Mouse (Mus musculus) lung, adult 2 months (tissue): ENCODE measurements at regions not wholly inside any gene's neighbourhood (a gene's known extent, or its start where the extent isn't known, plus 50 kb on each side); places are given as distances from the start of the nearest gene placed in this dataset.

Experiments used
- DNase-seq: peaks from one replicate; pipeline ENCODE4 v3.0.0; 2022
- H3K4me1 ChIP-seq: fragments of 200-500 bp; 2 replicates; pipeline ENCODE4 v1.6.1; 2011; ENCODE audit warnings: low read length; ENCODE audit not compliant: control insufficient read depth, insufficient read depth
- H3K4me3 ChIP-seq: fragments of 200-500 bp; replicated peaks from 2 replicates; pipeline ENCODE3; 2011; ENCODE audit warnings: low read depth, mild to moderate bottlenecking, control low read depth, low read length; ENCODE audit errors: extremely low read depth
- CTCF ChIP-seq: fragments of 200-500 bp; IDR thresholded peaks from 2 replicates; pipeline ENCODE4 v1.5.1; 2011; ENCODE audit warnings: mild to moderate bottlenecking, low read length, control low read depth; ENCODE audit not compliant: insufficient read depth
- POLR2A ChIP-seq: fragments of 200-500 bp; IDR thresholded peaks from 2 replicates; pipeline ENCODE4 v1.6.1; 2011; ENCODE audit warnings: low read depth, mild to moderate bottlenecking, control low read depth, low read length, borderline replicate concordance; ENCODE audit errors: extremely low read depth
- WGBS: fragments of 180-500 bp; shearing (Covaris S2); methylation state at CpG from one replicate; pipeline ENCODE4 v1.1.7; 2018; 5-methylcytosine and 5-hydroxymethylcytosine counted together

- H3K4me1 ChIP-seq = peaks cover 3% of the 10 kb centered on the region; the same call in 1 of the 2 replicates
- WGBS = 88% methylated on average over 4 of the region's 4 CpGs
- TF ChIP-seq CTCF (no peak), POLR2A (no peak)
- H3K4me3 ChIP-seq = no peak overlapping the region
- no peak for DNase-seq
These were observed 536.6 kb upstream of the Klf4 start for GRCm38 (mm10) chr4:56068859-56069258.

- Histone ChIP-seq H3K4me1 (no peaks in the 10 kb centered on the region), H3K4me3 (no peak overlapping the region)
- 91% methylated on average over 4 of the region's 4 CpGs for WGBS
- DNase-seq = no peak
- TF ChIP-seq POLR2A (no peak), CTCF (no peak)
These were observed 532.4 kb upstream of the Klf4 start for GRCm38 (mm10) chr4:56064657-56065056.

- 44% methylated on average over 6 of the region's 6 CpGs for WGBS
- DNase-seq = no peak
- H3K4me1 ChIP-seq = no peaks in the 10 kb centered on the region
These were observed 519.6 kb upstream of the Klf4 start for GRCm38 (mm10) chr4:56051792-56052380.

DNA sequence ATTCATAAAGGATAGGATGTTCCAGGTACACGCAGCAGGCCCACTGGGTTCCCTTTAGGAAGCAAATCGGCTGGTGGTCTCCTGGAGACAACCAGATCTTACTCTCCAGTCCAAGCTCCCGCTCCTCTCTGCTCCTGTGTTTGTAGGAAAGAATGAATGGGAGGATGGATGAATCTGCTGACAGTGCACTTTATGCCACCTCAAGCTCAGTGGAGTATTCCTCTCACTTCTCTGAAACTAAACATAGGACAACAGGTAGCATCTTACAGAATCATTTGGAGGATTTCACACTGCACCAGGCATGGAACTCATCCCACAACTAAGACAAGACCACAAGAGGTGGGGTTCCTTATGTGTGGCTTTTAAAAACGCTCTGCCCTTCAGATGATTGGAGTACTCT is 507.1 kb upstream of the Klf4 start:
- no peak for DNase-seq
- TF ChIP-seq CTCF (no peak), POLR2A (no peak)
- H3K4me1 ChIP-seq = no peaks in the 10 kb centered on the region
- 91% methylated on average over 4 of the region's 4 CpGs for WGBS
- H3K4me3 ChIP-seq = no peak overlapping the region

More at GRCm38 (mm10) chr4:56051792-56052380, 519.6 kb upstream of the Klf4 start:
- no peak overlapping the region for H3K4me3 ChIP-seq
- TF ChIP-seq POLR2A (no peak), CTCF (no peak)

DNA sequence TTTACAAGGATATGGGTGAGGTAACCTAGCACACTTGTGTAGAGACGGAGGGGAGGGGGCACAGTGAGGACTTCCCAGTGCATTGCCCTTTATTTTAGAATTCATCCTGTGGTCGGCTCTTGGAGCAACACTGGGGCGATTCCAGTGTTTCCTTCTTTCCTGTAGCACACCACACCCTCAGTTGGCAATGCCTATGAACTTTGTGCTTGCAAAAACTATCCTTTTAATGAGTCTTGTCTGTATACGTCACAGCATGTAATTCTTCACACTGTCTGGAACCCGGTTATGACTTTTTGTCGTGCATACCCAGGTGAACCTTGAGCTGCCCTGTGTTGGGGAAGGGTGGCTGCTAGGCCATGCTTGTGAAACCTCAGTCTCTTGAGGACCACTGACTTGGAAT is 504.1 kb upstream of the Klf4 start:
- no peaks in the 10 kb centered on the region for H3K4me1 ChIP-seq
- DNase-seq = no peak
- TF ChIP-seq POLR2A = no peak
- TF ChIP-seq CTCF = no peak
- 64% methylated on average over 6 of the region's 6 CpGs for WGBS
- no peak overlapping the region for H3K4me3 ChIP-seq

DNA sequence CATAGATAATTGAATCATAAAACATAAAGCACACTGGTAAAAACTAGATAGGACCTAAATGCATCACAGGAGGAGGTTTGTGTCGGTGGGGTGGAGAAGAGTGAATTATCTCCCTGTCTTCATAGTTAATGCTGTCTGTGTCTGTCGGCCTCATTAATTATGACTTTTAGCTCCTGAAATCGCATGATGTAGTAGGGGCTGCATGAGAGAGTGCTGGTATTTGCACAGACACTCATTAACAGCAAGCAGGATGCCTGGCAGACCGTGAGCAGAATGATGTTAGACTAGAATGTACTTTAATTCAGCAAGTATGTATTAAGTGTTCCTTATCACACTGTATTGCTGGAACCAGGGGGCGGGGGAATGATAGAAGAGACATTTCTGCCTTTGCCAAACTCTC is 503.3 kb upstream of the Klf4 start:
- no peaks in the 10 kb centered on the region for H3K4me1 ChIP-seq
- WGBS = 71% methylated on average over 5 of the region's 5 CpGs
- TF ChIP-seq POLR2A (no peak), CTCF (no peak)
- H3K4me3 ChIP-seq = no peak overlapping the region
- no peak for DNase-seq

DNA sequence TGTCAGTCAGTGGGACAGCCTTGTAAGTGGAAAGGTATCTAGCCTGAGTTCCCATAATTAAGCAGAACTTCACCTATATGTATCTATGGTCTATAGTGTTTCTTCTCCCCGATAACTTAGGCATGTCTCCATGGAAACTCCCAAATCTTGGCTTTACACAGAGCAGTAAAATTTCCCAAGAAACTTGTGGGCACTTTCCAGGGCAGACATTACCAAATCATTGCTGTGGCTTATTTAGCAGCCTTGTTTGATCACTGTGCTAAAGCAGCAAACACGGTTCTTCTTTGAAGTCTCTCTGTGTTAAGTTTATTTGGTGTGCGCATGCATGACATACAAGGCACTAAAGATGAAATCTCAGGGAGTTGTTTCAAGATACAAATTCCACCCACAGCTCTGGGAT is 496.2 kb upstream of the Klf4 start:
- no peak for DNase-seq
- no peaks in the 10 kb centered on the region for H3K4me1 ChIP-seq
- H3K4me3 ChIP-seq = no peak overlapping the region
- WGBS = 83% methylated on average over 3 of the region's 3 CpGs
- TF ChIP-seq CTCF = no peak
- TF ChIP-seq POLR2A = no peak

DNA sequence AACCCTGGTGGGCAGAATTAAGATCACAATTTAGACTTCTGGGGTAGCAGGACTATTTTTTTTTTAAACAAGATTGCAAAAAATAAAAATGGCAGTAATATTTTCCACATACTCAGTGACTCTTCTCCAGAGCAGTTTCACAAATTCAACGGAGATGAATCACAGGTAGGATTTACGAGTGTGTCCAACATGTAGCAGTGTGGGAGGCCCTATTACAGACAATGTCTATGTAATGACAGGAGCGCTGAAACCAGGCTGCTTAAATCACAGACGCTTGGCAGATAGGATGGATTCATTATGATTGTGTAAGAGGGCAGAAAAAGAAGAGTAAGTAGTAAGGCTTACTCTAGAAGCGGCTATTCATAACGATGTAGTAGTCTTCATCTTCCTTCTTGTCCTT is 495.0 kb upstream of the Klf4 start:
- Histone ChIP-seq H3K4me1 (no peaks in the 10 kb centered on the region), H3K4me3 (no peak overlapping the region)
- TF ChIP-seq POLR2A = no peak
- TF ChIP-seq CTCF = no peak
- no peak for DNase-seq
- 89% methylated on average over 6 of the region's 6 CpGs for WGBS

DNA sequence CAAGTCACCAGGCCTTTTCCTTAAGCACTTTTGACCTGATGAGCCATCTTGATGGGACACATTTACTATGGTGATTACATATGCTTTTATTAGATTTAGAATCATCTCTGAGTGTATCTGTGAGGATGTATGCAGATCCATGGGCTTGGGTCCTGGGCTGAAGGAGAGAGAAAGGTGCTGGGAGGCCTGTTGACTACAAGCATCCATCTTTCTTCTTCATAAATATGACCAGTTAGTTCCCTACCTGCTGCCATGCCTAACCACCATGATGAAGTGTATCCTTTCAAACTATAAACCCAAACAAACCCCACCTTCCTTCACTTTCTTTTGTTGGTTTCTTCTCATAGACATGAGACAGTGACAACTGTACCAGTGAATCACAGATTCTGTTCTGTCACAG is 492.2 kb upstream of the Klf4 start:
- H3K4me3 ChIP-seq = no peak overlapping the region
- TF ChIP-seq CTCF (no peak), POLR2A (no peak)
- DNase-seq = no peak
- no peaks in the 10 kb centered on the region for H3K4me1 ChIP-seq

DNA sequence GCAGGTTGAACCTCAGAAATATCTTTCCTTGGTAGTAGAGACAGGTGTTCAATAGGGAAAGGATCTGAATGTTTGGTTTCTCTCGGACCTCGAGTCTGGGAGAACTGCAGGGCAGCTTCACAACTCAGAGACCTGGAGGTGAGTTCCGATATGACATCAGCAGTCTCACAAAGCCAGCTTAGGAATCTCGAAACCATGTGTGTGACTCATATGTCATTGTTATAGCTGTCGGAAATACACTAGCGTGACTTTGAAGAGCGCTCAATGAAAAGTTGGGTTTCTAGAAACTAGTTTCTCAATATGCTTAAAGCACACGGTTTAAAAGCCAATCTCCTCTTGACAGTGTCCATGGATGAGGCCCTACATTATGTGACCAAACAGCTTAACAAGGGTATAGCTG is 485.9 kb upstream of the Klf4 start:
- no peak for DNase-seq
- 93% methylated on average over 8 of the region's 8 CpGs for WGBS
- no peak overlapping the region for H3K4me3 ChIP-seq
- TF ChIP-seq POLR2A (no peak), CTCF (no peak)
- no peaks in the 10 kb centered on the region for H3K4me1 ChIP-seq

- no peak for DNase-seq
- 91% methylated on average over 7 of the region's 7 CpGs for WGBS
- Histone ChIP-seq H3K4me1 (no peaks in the 10 kb centered on the region), H3K4me3 (no peak overlapping the region)
- TF ChIP-seq POLR2A = no peak
- no peak for TF ChIP-seq CTCF
These were observed 483.2 kb upstream of the Klf4 start for GRCm38 (mm10) chr4:56015481-56015880.
